Comparison of ENCODE assay signal across 9 mouse cellular contexts in the genomic region with DNA sequence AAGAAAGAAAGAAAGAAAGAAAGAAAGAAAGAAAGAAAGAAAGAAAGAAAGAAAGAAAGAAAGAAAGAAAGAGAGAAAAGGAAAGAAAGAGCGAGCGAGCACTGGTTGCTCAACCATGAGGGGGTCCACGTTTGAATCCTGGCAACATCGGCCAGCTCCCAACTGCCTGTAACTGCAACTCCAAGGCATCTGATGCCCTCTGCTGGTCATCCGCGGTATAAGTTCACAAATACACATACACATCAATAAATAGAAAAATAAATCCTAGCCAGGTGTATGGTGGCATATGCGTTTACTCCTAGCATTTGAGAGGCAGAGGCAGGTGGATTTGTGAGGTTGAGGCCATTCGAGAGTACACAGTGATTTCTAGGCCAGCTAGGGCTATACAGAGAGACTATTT. TPM values are rescaled to one million over a fixed set of nuclear protein-coding genes. Genes with fewer than 3 reads are reported as not detected.
DNase-seq lines count a peak whose midpoint lies in the region; ATAC-seq and TF ChIP-seq lines count a peak whose summit lies in the region.
"Had no signal": no experiment of that assay in that cellular context is flagged by ENCODE, and none has a peak within 500 bp of the region (broad histone marks: within the 10 kb centered on the region; RNA-seq: fewer than 3 reads in every experiment).

No protein-coding gene starts in this region.

- TF ChIP-seq POLR2A in kidney, adult 2 months (IDR thresholded peaks at IDR 0.05; ENCODE audit: low read depth, low read length) = no peak
- no peak for TF ChIP-seq POLR2A in ES-Bruce4 (IDR thresholded peaks at IDR 0.05; ENCODE audit: insufficient read depth, low read length)

- H3K9me3 ChIP-seq in kidney, embryonic 14.5 days (ENCODE audit: control insufficient read depth, low read length) = no peaks in the 10 kb centered on the region
- no peaks in the 10 kb centered on the region for H3K9me3 ChIP-seq in ES-Bruce4 (replicated peaks; ENCODE audit: control insufficient read depth, insufficient read depth, low read length, poor library complexity, severe bottlenecking)
- H3K9me3 ChIP-seq in embryonic facial prominence, embryonic 11.5 days (replicated peaks; ENCODE audit: control insufficient read depth, low read length) = no peaks in the 10 kb centered on the region
- no peaks in the 10 kb centered on the region for H3K9me3 ChIP-seq in lung, postnatal 0 days (ENCODE audit: low read length)
- H3K9me3 ChIP-seq: heart, embryonic 15.5 days; megakaryocyte, embryonic 14.5 days had no signal

- TF ChIP-seq EP300 in ES-Bruce4 (IDR thresholded peaks at IDR 0.05; ENCODE audit: insufficient read depth, low read depth, low read length) = no peak
- no peak for TF ChIP-seq EP300 in lung, postnatal 0 days (IDR thresholded peaks at IDR 0.05)

- H3K4me1 ChIP-seq in kidney, adult 2 months (ENCODE audit: control insufficient read depth, insufficient read depth, low read length) = no peaks in the 10 kb centered on the region
- H3K4me1 ChIP-seq in kidney, embryonic 14.5 days (ENCODE audit: control insufficient read depth, insufficient read depth, low read length) = no peaks in the 10 kb centered on the region
- H3K4me1 ChIP-seq in ES-Bruce4 (ENCODE audit: control insufficient read depth, insufficient read depth, low read length) = no peaks in the 10 kb centered on the region
- no peaks in the 10 kb centered on the region for H3K4me1 ChIP-seq in embryonic facial prominence, embryonic 11.5 days (ENCODE audit: control insufficient read depth, insufficient read depth, low read length)
- H3K4me1 ChIP-seq in lung, postnatal 0 days (ENCODE audit: insufficient read depth, low read depth, low read length) = no peaks in the 10 kb centered on the region

- no peaks in the 10 kb centered on the region for H3K36me3 ChIP-seq in kidney, adult 2 months (ENCODE audit: control insufficient read depth, insufficient read depth, low read length)
- peaks cover 10% of the 10 kb centered on the region; the same call in 1 of the 2 replicates for H3K36me3 ChIP-seq in kidney, embryonic 14.5 days (ENCODE audit: control insufficient read depth, insufficient read depth, low read length)
- H3K36me3 ChIP-seq in ES-Bruce4 (ENCODE audit: control insufficient read depth, insufficient read depth, low read length, poor library complexity, severe bottlenecking) = peaks cover 11% of the 10 kb centered on the region
- no peaks in the 10 kb centered on the region; the same call in 1 of the 2 replicates for H3K36me3 ChIP-seq in embryonic facial prominence, embryonic 11.5 days (replicated peaks; ENCODE audit: control insufficient read depth, insufficient read depth, low read depth, low read length)
- peaks cover 4% of the 10 kb centered on the region; the same call in 1 of the 2 replicates for H3K36me3 ChIP-seq in lung, postnatal 0 days (ENCODE audit: insufficient read depth, low read length)

- no peak overlapping the region for H3K4me3 ChIP-seq in kidney, adult 2 months (ENCODE audit: insufficient read depth, low read depth, low read length)
- no peak overlapping the region for H3K4me3 ChIP-seq in kidney, embryonic 14.5 days (ENCODE audit: low read length)
- H3K4me3 ChIP-seq in ES-Bruce4 (ENCODE audit: low read depth, low read length) = no peak overlapping the region
- H3K4me3 ChIP-seq in embryonic facial prominence, embryonic 11.5 days (ENCODE audit: low read depth, low read length) = no peak overlapping the region
- no peak overlapping the region for H3K4me3 ChIP-seq in lung, postnatal 0 days (ENCODE audit: low read depth, low read length)
- H3K4me3 ChIP-seq: heart, embryonic 15.5 days; megakaryocyte, embryonic 14.5 days had no signal

- H3K27ac ChIP-seq in kidney, adult 2 months (ENCODE audit: insufficient read depth, low read depth, low read length) = no peak overlapping the region
- no peak overlapping the region for H3K27ac ChIP-seq in kidney, embryonic 14.5 days (ENCODE audit: low read depth, low read length)
- no peak overlapping the region for H3K27ac ChIP-seq in ES-Bruce4 (ENCODE audit: insufficient read depth, low read length)
- H3K27ac ChIP-seq in embryonic facial prominence, embryonic 11.5 days (replicated peaks; ENCODE audit: low read depth, low read length) = no peak overlapping the region
- H3K27ac ChIP-seq in lung, postnatal 0 days (ENCODE audit: low read length) = no peak overlapping the region
- H3K27ac ChIP-seq: heart, embryonic 15.5 days had no signal

- 59% methylated on average over 8 of the region's 8 CpGs for WGBS in kidney, adult 2 months
- 60% methylated on average over 8 of the region's 8 CpGs for WGBS in kidney, embryonic 14.5 days
- WGBS in embryonic facial prominence, embryonic 11.5 days = 52% methylated on average over 8 of the region's 8 CpGs
- 49% methylated on average over 8 of the region's 8 CpGs for WGBS in lung, postnatal 0 days

- TF ChIP-seq CTCF in kidney, adult 2 months (conservative IDR thresholded peaks at IDR 0.05; ENCODE audit: insufficient read depth, insufficient read length, low read depth, low read length) = peak; percentile 63
- peak; percentile 82 for TF ChIP-seq CTCF in ES-Bruce4 (IDR thresholded peaks at IDR 0.05; ENCODE audit: low read depth, low read length)
- peak; percentile 73 for TF ChIP-seq CTCF in lung, postnatal 0 days (IDR thresholded peaks at IDR 0.05)

- H3K27me3 ChIP-seq in kidney, adult 2 months (replicated peaks; ENCODE audit: control insufficient read depth, insufficient read depth, low read length) = no peaks in the 10 kb centered on the region
- H3K27me3 ChIP-seq in kidney, embryonic 14.5 days (ENCODE audit: control insufficient read depth, insufficient read depth, low read length) = no peaks in the 10 kb centered on the region
- H3K27me3 ChIP-seq in ES-Bruce4 (ENCODE audit: control insufficient read depth, insufficient read depth, low read length, poor library complexity, severe bottlenecking) = no peaks in the 10 kb centered on the region
- H3K27me3 ChIP-seq in embryonic facial prominence, embryonic 11.5 days (ENCODE audit: control insufficient read depth, insufficient read depth, low read length) = no peaks in the 10 kb centered on the region
- H3K27me3 ChIP-seq in lung, postnatal 0 days (replicated peaks; ENCODE audit: insufficient read depth, low read length) = no peaks in the 10 kb centered on the region
- H3K27me3 ChIP-seq: heart, embryonic 15.5 days; megakaryocyte, embryonic 14.5 days had no signal

- DNase-seq in kidney, adult 2 months = peak; percentile 69
- DNase-seq in R1 (ENCODE audit: low read depth, low spot score) = peak; percentile 87
- DNase-seq in embryonic facial prominence, embryonic 11.5 days (ENCODE audit: low spot score) = peak; percentile 70
- DNase-seq in lung, postnatal 0 days (ENCODE audit: low spot score) = peak; percentile 62
- DNase-seq in thymus, postnatal 0 days (ENCODE audit: low spot score) = peak; percentile 62

- no peak for ATAC-seq in kidney, embryonic 14.5 days (ENCODE audit: low FRiP score, low TSS enrichment)
- ATAC-seq in embryonic facial prominence, embryonic 11.5 days (replicated peaks; ENCODE audit: insufficient number of reproducible peaks, low FRiP score, low TSS enrichment, low read depth) = no peak
- ATAC-seq in lung, postnatal 0 days = no peak

- H3K9ac ChIP-seq in kidney, embryonic 14.5 days (ENCODE audit: low read depth, low read length) = no peak overlapping the region
- H3K9ac ChIP-seq in ES-Bruce4 (ENCODE audit: low read depth, poor library complexity, severe bottlenecking) = no peak overlapping the region
- no peak overlapping the region for H3K9ac ChIP-seq in embryonic facial prominence, embryonic 11.5 days (replicated peaks; ENCODE audit: low read length)
- H3K9ac ChIP-seq in lung, postnatal 0 days (replicated peaks; ENCODE audit: low read depth) = no peak overlapping the region
- H3K9ac ChIP-seq: heart, embryonic 15.5 days had no signal

- no peak overlapping the region for H3K4me2 ChIP-seq in kidney, embryonic 14.5 days (replicated peaks; ENCODE audit: low read depth, low read length)
- H3K4me2 ChIP-seq in embryonic facial prominence, embryonic 11.5 days (ENCODE audit: low read depth, low read length) = no peak overlapping the region
- no peak overlapping the region for H3K4me2 ChIP-seq in lung, postnatal 0 days (replicated peaks; ENCODE audit: low read depth, low read length)
- H3K4me2 ChIP-seq: heart, embryonic 15.5 days had no signal

RNA-seq across cellular contexts. Expression of a gene that starts 7.8 kb away (rescaled TPM):
- 1.2 and 1.5 TPM in 2 replicates for polyA plus RNA-seq in kidney, adult 2 months (2012; rRNA removed)
- 0.38 and 0.39 TPM in 2 replicates for polyA plus RNA-seq in kidney, embryonic 14.5 days (2014; fragmentation: Nextera tagmentation; extraction: Ambion mirVana)
- polyA plus RNA-seq in ES-Bruce4 (2011; ENCODE audit: insufficient read depth, insufficient read length, low read depth, missing spikeins) = 2.0 and 2.4 TPM in 2 replicates
- 0.52 and 0.72 TPM in 2 replicates for polyA plus RNA-seq in embryonic facial prominence, embryonic 11.5 days (2014; fragmentation: Nextera tagmentation; extraction: Ambion mirVana)
- 3.9 and 4.1 TPM in 2 replicates for polyA plus RNA-seq in lung, postnatal 0 days (2015; fragmentation: Nextera tagmentation; extraction: Ambion mirVana)
- 1.2 TPM in 2 replicates for polyA plus RNA-seq in thymus, postnatal 0 days (2015; fragmentation: Nextera tagmentation; extraction: Ambion mirVana)

RNA-seq across cellular contexts. Expression of a gene that starts 8.7 kb away (rescaled TPM):
- 117 and 120 TPM in 2 replicates for polyA plus RNA-seq in kidney, adult 2 months (2012; rRNA removed)
- polyA plus RNA-seq in kidney, embryonic 14.5 days (2014; fragmentation: Nextera tagmentation; extraction: Ambion mirVana) = 29.8 and 30.4 TPM in 2 replicates
- polyA plus RNA-seq in ES-Bruce4 (2011; ENCODE audit: insufficient read depth, insufficient read length, low read depth, missing spikeins) = 44.9 and 52.5 TPM in 2 replicates
- polyA plus RNA-seq in embryonic facial prominence, embryonic 11.5 days (2014; fragmentation: Nextera tagmentation; extraction: Ambion mirVana) = 24.4 and 26.8 TPM in 2 replicates
- 33.0 and 38.3 TPM in 2 replicates for polyA plus RNA-seq in lung, postnatal 0 days (2015; fragmentation: Nextera tagmentation; extraction: Ambion mirVana)
- 28.2 and 30.2 TPM in 2 replicates for polyA plus RNA-seq in thymus, postnatal 0 days (2015; fragmentation: Nextera tagmentation; extraction: Ambion mirVana)

RNA-seq across cellular contexts. Expression of a gene that starts 10.7 kb away (rescaled TPM):
- 105 TPM in 2 replicates for polyA plus RNA-seq in kidney, adult 2 months (2012; rRNA removed)
- polyA plus RNA-seq in kidney, embryonic 14.5 days (2014; fragmentation: Nextera tagmentation; extraction: Ambion mirVana) = 174 and 207 TPM in 2 replicates
- polyA plus RNA-seq in ES-Bruce4 (2011; ENCODE audit: insufficient read depth, insufficient read length, low read depth, missing spikeins) = 348 and 363 TPM in 2 replicates
- polyA plus RNA-seq in embryonic facial prominence, embryonic 11.5 days (2014; fragmentation: Nextera tagmentation; extraction: Ambion mirVana) = 177 and 184 TPM in 2 replicates
- 141 and 154 TPM in 2 replicates for polyA plus RNA-seq in lung, postnatal 0 days (2015; fragmentation: Nextera tagmentation; extraction: Ambion mirVana)
- polyA plus RNA-seq in thymus, postnatal 0 days (2015; fragmentation: Nextera tagmentation; extraction: Ambion mirVana) = 246 and 259 TPM in 2 replicates

RNA-seq across cellular contexts. Expression of a gene that starts 17.8 kb away (rescaled TPM):
- 0.13 TPM in 1 of 2 replicates, not detected in the other for polyA plus RNA-seq in kidney, adult 2 months (2012; rRNA removed)
- polyA plus RNA-seq in kidney, embryonic 14.5 days (2014; fragmentation: Nextera tagmentation; extraction: Ambion mirVana) = not detected in 2 replicates
- not detected in 2 replicates for polyA plus RNA-seq in ES-Bruce4 (2011; ENCODE audit: insufficient read depth, insufficient read length, low read depth, missing spikeins)
- not detected in 2 replicates for polyA plus RNA-seq in embryonic facial prominence, embryonic 11.5 days (2014; fragmentation: Nextera tagmentation; extraction: Ambion mirVana)
- 0.31 TPM in 1 of 2 replicates, not detected in the other for polyA plus RNA-seq in lung, postnatal 0 days (2015; fragmentation: Nextera tagmentation; extraction: Ambion mirVana)
- polyA plus RNA-seq in thymus, postnatal 0 days (2015; fragmentation: Nextera tagmentation; extraction: Ambion mirVana) = 0.54 and 0.85 TPM in 2 replicates

RNA-seq across cellular contexts. Expression of a gene that starts 53.7 kb away (rescaled TPM):
- polyA plus RNA-seq in kidney, adult 2 months (2012; rRNA removed) = 29.2 and 36.4 TPM in 2 replicates
- polyA plus RNA-seq in kidney, embryonic 14.5 days (2014; fragmentation: Nextera tagmentation; extraction: Ambion mirVana) = 2.4 and 2.6 TPM in 2 replicates
- 13.6 and 14.1 TPM in 2 replicates for polyA plus RNA-seq in ES-Bruce4 (2011; ENCODE audit: insufficient read depth, insufficient read length, low read depth, missing spikeins)
- 3.4 and 4.3 TPM in 2 replicates for polyA plus RNA-seq in embryonic facial prominence, embryonic 11.5 days (2014; fragmentation: Nextera tagmentation; extraction: Ambion mirVana)
- 266 and 308 TPM in 2 replicates for polyA plus RNA-seq in lung, postnatal 0 days (2015; fragmentation: Nextera tagmentation; extraction: Ambion mirVana)
- 15.1 and 16.4 TPM in 2 replicates for polyA plus RNA-seq in thymus, postnatal 0 days (2015; fragmentation: Nextera tagmentation; extraction: Ambion mirVana)
